Mouse (Mus musculus) cerebral cortex, adult 2 months (tissue): ENCODE results near the gene Tctn1.

ENCODE experiments used
- WGBS: fragments of 180-500 bp; shearing (Covaris S2); methylation state at CpG from one replicate; pipeline ENCODE4 v1.1.7; 2018; 5-methylcytosine and 5-hydroxymethylcytosine counted together

The Tctn1 gene

GRCm38 (mm10) chr5:122247529-122247928, 16.7 kb downstream of the Tctn1 start:
- 44% methylated on average over 11 of the region's 11 CpGs for WGBS

GRCm38 (mm10) chr5:122246547-122247167, 17.6 kb downstream of the Tctn1 start:
- WGBS, result 84% methylated on average over 10 of the region's 10 CpGs

GRCm38 (mm10) chr5:122245186-122245585, 19.1 kb downstream of the Tctn1 start:
- 60% methylated on average over 3 of the region's 3 CpGs for WGBS

GRCm38 (mm10) chr5:122243781-122244523, 20.3 kb downstream of the Tctn1 start:
- WGBS, result 43% methylated on average over 17 of the region's 17 CpGs

GRCm38 (mm10) chr5:122242521-122243123, 21.6 kb downstream of the Tctn1 start:
- 85% methylated on average over 6 of the region's 6 CpGs for WGBS

DNA sequence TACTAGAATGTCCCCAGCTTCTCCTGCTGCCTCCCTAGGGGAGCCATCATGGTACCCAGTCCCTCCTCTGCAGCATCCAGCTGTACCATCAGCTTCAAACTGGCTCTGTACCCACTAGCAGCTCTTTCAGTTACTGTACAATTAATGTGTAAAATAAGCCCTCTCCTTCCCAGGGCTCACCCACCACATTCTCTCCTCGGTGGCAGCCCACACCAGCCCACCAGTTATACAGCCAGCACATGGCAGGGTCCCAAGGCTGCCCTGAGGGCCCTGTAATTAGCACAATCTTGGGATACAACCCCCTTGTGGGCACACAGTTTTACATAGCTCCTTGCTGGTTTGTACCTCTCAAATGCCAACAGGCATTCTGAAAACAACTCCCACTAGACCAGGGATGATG, 23.3 kb downstream of the Tctn1 start:
- WGBS, result 35% methylated on average over 1 of the region's 1 CpGs

- 84% methylated on average over 11 of the region's 11 CpGs for WGBS
Observed at GRCm38 (mm10) chr5:122240521-122240920, 23.7 kb downstream of the Tctn1 start.

DNA sequence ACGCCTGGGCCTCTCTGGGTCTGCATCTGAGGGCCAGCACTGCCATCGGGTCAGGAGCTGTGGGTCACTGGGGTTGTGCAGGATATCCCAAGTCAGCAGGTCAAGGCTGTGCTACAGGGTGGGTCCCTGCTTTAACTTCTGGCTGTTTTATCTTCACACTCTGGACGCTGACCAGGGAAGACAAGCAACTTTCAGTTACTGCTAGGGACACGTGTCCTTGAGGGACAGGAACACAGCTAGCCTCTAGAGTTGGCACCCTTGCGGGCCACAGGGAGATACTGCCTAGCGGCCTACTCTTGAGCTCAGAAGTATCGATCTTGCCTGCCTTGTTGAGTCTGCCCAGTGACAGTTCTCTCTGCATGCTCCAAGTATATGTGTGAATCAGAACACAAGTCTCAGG, 24.6 kb downstream of the Tctn1 start:
- WGBS, result 82% methylated on average over 7 of the region's 7 CpGs

DNA sequence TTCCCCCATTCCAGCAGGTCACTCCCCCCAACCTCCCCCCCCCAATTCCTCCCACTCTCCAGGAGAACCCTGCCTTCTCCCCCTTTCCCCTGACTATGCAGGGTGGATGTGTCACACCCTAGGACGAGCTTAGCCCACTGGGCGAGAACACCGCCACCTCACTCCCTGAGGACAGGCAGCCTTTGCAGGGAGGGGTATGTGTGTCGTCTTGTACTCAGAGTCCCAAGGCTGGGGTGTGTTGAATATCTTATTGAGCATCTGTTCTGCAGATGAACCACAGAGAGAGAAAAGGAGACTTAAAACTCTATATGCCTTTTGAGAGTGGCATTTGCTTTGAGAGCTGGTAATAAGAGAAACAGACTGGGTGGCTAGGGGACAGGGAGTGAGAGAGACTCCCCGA, 27.1 kb downstream of the Tctn1 start:
- 61% methylated on average over 5 of the region's 5 CpGs for WGBS

DNA sequence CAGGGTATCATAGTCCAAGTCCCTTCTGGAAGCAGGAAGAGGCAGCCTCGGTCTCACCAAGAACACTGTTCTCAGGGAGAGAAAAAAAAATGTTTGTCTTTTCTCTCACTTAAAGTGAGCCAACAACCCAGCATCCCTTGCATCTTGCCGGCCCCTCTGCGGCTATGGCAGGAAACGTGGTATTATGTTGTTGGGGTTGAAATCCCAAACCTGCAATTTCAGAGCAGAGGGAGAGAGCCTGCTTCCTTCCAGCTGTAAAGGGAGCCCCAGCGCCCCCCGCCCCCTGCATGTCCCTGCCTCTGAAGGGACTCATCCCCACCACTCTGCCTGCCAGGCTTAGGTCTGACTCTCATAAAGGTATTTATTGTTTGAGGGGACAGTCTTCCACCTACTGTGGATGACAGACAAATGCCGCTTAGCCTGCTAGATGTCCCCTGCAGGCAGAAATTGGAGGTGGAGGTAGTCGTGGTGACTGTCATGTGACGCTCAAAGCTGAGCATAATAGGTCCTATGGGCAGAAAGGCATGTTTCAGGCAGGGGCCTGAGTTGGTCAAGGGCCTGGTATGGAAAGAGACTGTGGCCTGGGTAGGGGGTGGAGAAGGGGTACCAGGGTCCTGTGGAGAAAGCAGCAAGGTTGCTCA, 28.9 kb downstream of the Tctn1 start:
- 40% methylated on average over 9 of the region's 9 CpGs for WGBS

DNA sequence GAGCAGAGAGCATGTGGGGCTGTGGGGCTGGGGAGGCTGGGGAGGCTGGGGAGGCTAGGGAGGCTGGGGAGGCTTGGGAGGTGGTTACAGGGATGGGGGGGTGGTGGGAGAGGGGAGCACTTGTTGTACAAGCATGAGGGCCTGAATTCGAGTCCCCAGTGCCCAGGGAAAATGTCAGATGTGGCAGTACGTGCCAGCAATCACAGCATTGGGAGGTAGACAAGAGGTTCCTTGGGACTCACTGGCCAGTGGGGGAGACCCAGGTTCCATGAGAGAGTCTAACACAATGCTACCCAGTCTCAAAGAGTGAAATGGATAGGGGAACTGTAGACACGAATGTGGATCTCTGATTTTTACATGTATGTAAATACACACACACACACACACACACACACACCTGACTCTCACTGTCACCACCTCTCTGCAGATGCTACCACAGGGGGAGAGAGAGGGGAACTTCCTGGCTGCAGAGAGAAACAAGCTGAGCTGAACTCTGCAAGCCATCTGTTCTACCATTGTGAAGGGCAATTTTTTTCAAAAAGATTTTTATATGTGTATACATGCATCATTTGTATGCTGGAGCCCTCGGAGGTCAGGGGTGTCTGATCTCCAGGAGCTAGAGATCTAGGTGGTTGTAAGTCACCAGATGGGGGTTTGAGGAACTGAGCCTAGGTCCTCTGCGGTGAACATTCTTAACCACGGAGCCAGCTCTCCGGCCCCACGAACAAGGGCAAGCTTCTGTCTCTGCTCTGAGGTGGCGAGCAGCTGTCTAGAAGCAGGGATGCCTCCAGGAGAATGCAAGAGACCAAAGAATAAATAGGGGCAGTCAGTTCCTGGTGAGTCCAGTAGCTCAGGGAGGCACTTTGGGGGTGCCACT, 29.7 kb downstream of the Tctn1 start:
- WGBS, result 57% methylated on average over 9 of the region's 9 CpGs

DNA sequence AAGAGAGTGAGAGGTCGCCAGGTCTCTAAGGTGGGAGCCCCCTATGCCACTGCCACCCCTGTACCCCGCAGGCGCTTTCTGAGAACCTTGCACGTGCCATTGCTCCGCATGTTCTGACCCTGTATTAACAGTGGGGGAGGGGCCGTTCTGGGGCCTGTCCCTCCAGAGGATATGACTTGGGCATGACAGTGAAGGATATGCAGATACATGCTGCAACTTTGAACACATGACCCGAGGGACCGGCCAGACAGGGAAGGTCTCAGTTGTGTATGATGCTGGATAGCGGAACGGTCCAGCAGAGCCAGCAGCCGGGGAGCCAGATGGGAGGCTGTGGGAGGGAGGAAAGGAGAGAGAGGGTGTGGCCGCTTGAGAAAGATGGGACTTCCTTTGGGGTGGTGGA, 30.6 kb downstream of the Tctn1 start:
- WGBS, result 75% methylated on average over 12 of the region's 12 CpGs

DNA sequence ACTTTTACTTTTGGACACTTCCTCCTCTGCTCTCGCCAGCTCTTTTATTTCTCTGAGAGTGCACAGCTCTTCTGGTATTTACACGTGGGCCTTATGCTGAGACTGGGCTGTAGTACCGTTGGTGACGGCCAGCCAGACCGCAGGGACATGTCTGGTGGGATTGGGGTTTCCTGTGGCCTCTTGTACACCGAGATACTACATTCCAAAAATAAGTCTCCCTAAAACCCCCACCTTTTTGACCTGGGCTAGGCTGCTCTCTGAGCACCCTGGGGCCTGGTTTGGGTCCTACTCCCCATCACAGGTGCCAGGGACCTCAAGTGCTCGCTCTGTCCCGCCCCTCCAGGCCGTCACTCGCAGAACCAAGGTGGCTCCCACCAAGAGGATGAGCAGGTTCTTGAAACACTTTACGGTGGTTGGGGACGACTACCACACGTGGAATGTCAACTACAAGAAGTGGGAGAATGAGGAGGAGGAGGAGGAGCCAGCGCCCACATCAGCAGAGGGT, 31.1 kb downstream of the Tctn1 start:
- WGBS, result 84% methylated on average over 14 of the region's 14 CpGs

GRCm38 (mm10) chr5:122232004-122232403, 32.3 kb downstream of the Tctn1 start:
- WGBS, result 78% methylated on average over 5 of the region's 5 CpGs

- WGBS, result 83% methylated on average over 6 of the region's 6 CpGs
Observed at GRCm38 (mm10) chr5:122231431-122231830, 32.8 kb downstream of the Tctn1 start.

GRCm38 (mm10) chr5:122230816-122231215, 33.4 kb downstream of the Tctn1 start:
- WGBS, result 92% methylated on average over 4 of the region's 4 CpGs

DNA sequence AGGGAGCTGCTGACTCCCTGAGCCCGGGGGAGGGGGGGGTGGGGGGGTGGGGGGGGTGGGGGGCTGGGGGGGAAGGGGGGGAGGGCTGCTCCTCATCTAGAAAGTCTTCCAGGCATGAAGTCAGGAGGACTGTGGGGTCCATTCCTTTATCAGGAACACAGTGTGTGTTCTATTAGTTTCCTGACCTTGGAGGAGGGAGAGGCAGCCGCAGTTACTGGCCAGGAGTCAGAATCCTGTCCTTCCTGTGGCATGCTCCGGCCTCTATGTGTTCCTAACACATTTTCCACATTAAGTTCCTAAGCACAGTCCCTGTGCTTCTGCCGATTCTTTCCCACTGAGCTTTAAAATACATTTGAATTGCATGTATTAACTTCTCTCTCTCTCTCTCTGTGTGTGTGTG, 35.5 kb downstream of the Tctn1 start:
- 61% methylated on average over 4 of the region's 4 CpGs for WGBS

DNA sequence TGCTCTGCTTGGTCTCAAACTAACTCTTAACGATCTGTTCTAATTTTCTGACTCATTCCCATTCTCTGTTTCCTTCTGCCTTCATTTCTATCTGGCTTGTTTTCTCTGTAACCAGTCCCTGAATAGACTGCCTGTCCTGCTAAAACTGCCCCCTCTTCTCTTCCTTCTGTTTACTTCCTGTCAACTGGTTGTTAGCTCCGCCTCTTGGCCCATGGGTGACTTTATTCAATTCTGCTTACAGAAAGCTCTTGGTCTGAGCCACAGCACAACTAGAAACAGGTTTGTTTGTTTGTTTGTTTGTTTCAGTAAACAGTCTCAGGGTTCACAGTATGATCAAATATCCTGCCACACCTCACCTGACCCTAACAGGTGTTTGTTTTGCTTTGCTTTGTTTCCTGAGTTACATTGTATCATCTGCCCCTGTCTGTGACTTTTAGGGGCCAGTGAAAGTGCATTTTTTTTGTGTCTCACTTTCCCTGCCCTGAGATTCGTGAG, 35.9 kb downstream of the Tctn1 start:
- WGBS, result 62% methylated on average over 3 of the region's 3 CpGs

- WGBS, result 96% methylated on average over 2 of the region's 2 CpGs
Observed at GRCm38 (mm10) chr5:122224291-122224690, 40.0 kb downstream of the Tctn1 start.

DNA sequence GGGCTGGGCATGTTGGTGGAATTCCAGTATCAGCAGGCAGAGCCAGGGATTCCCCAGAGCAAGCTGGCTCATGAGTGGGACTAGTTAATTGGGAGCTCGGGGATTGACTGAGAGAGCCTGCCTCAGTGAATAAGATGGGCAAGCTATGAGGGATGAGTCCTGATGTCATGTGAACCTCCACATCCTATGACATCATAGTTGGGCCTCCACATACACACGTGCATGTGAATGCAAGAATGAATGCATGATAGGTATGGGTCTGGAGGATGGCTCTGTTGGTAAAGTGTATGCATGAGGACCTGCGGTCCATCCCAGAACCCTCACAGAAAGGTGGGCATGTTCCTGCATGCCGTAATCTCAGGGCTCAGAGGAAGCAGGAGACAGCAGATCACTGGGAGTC, 43.2 kb downstream of the Tctn1 start:
- 95% methylated on average over 4 of the region's 4 CpGs for WGBS
